Mouse (Mus musculus): ENCODE results near the gene Lhx5. TPM values are rescaled to one million over a fixed set of nuclear protein-coding genes. Genes with fewer than 3 reads are reported as not detected.

The Lhx5 gene
- polyA plus RNA-seq, 1 experiment from 2014 or later: 0.05 TPM

GRCm38 (mm10) chr5:120465860-120466259 is 34.4 kb downstream of the Lhx5 start:
- WGBS: 80% methylated on average over 6 of the region's 6 CpGs
- no peak for ATAC-seq (replicated peaks; ENCODE audit: low FRiP score)
- Histone ChIP-seq H3K4me1 (replicated peaks; ENCODE audit: control insufficient read depth, insufficient read depth, low read length) (no peaks in the 10 kb centered on the region), H3K4me2 (no peak overlapping the region), H3K27me3 (replicated peaks; ENCODE audit: control insufficient read depth, insufficient read depth, low read length) (peaks cover 10% of the 10 kb centered on the region), H3K9ac (ENCODE audit: low read depth, low read length) (no peak overlapping the region), H3K27ac (ENCODE audit: low read depth, low read length) (no peak overlapping the region), H3K36me3 (ENCODE audit: control insufficient read depth, insufficient read depth, low read length) (no peaks in the 10 kb centered on the region), H3K9me3 (ENCODE audit: control insufficient read depth, low read length) (peaks cover 3% of the 10 kb centered on the region), H3K4me3 (ENCODE audit: low read depth, low read length) (no peak overlapping the region)
- DNase-seq (ENCODE audit: low spot score): no peak

DNA sequence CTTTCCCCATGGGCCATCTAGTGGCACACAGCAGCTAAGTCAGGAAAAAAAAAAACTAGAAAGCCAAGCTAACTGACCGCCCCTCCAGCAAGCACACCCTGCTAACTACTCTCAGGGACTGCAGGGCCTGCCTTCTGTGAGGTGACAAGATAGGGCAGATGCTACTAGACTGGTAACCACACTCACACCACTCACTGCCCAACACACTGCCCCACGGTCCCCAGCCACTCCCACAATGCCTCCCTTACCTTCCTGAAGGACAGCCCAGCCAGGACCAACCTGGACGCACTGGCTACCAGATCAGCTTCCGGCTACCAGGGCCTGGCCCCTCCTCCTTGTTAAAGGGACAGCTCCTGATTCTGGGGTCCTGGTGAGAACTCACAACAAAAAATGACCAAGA is 35.5 kb downstream of the Lhx5 start:
- Histone ChIP-seq H3K27me3 (replicated peaks; ENCODE audit: control insufficient read depth, insufficient read depth, low read length) (peaks cover 7% of the 10 kb centered on the region), H3K9ac (ENCODE audit: low read depth, low read length) (no peak overlapping the region), H3K27ac (ENCODE audit: low read depth, low read length) (no peak overlapping the region), H3K4me1 (replicated peaks; ENCODE audit: control insufficient read depth, insufficient read depth, low read length) (no peaks in the 10 kb centered on the region), H3K9me3 (ENCODE audit: control insufficient read depth, low read length) (peaks cover 3% of the 10 kb centered on the region), H3K4me2 (0 out of 2 replicates have a peak overlapping the region, but pooled peaks have one; percentile 15), H3K36me3 (ENCODE audit: control insufficient read depth, insufficient read depth, low read length) (no peaks in the 10 kb centered on the region), H3K4me3 (ENCODE audit: low read depth, low read length) (no peak overlapping the region)
- DNase-seq (ENCODE audit: low spot score) (no peak), ATAC-seq (replicated peaks; ENCODE audit: low FRiP score) (no peak; the same call in 1 of the 2 replicates)
- 16% methylated on average over 4 of the region's 4 CpGs for WGBS

DNA sequence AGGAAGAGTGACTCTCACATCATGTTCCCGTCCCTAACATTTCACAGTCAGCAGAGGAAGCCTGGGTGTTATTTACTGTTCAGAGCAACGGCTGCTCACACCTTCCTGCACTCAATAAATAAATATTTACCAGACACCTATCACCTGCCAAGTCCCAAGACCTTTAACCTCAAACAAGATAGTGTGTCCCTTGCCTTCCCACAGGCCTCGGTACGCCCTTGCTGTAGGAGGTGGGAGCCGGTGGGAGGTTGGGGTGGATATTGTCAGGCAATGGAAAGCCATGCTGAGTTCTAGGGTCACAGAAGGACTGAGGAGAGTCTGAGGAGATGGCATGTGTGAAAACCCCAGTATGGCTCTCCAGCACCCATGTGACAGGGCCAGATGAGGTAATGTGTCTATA is 36.8 kb downstream of the Lhx5 start:
- Histone ChIP-seq H3K4me3 (ENCODE audit: low read depth, low read length) (no peak overlapping the region), H3K9ac (ENCODE audit: low read depth, low read length) (no peak overlapping the region), H3K4me2 (no peak overlapping the region), H3K36me3 (ENCODE audit: control insufficient read depth, insufficient read depth, low read length) (no peaks in the 10 kb centered on the region), H3K4me1 (replicated peaks; ENCODE audit: control insufficient read depth, insufficient read depth, low read length) (no peaks in the 10 kb centered on the region), H3K27me3 (replicated peaks; ENCODE audit: control insufficient read depth, insufficient read depth, low read length) (peaks cover under 1% of the 10 kb centered on the region), H3K27ac (ENCODE audit: low read depth, low read length) (no peak overlapping the region), H3K9me3 (ENCODE audit: control insufficient read depth, low read length) (peaks cover 3% of the 10 kb centered on the region)
- ATAC-seq (replicated peaks; ENCODE audit: low FRiP score): no peak
- 65% methylated on average over 5 of the region's 5 CpGs for WGBS
- DNase-seq (ENCODE audit: low spot score): no peak

DNA sequence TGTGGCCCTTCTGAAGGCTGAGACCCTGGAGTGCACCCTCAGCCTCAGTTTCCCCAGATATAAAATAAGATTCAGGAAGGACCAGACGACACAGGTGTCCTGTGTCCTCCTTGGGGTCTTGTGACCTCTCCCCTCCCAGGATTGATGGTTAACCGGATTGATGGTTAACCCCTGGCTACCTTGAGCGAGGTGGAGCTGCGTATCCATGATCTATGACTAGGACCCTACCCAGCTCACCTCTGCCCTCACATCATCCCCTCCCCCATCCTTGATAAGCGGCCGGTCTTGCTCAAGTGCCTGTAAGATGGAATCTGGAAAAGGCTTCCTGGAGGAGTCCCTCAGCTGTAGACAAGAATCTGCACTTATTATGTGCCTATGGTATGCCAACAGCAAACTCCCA is 37.3 kb downstream of the Lhx5 start:
- H3K4me1 ChIP-seq (replicated peaks; ENCODE audit: control insufficient read depth, insufficient read depth, low read length): no peaks in the 10 kb centered on the region
- no peaks in the 10 kb centered on the region for H3K27me3 ChIP-seq (replicated peaks; ENCODE audit: control insufficient read depth, insufficient read depth, low read length)
- H3K9ac ChIP-seq (ENCODE audit: low read depth, low read length): no peak overlapping the region
- no peak overlapping the region for H3K4me2 ChIP-seq
- no peak for DNase-seq (ENCODE audit: low spot score)
- 71% methylated on average over 6 of the region's 6 CpGs for WGBS
- ATAC-seq (replicated peaks; ENCODE audit: low FRiP score): no peak
- H3K27ac ChIP-seq (ENCODE audit: low read depth, low read length): no peak overlapping the region
- no peaks in the 10 kb centered on the region for H3K36me3 ChIP-seq (ENCODE audit: control insufficient read depth, insufficient read depth, low read length)
- peaks cover 3% of the 10 kb centered on the region for H3K9me3 ChIP-seq (ENCODE audit: control insufficient read depth, low read length)
- H3K4me3 ChIP-seq (ENCODE audit: low read depth, low read length): no peak overlapping the region

- H3K4me1 ChIP-seq (replicated peaks; ENCODE audit: control insufficient read depth, insufficient read depth, low read length): no peaks in the 10 kb centered on the region
- no peaks in the 10 kb centered on the region for H3K36me3 ChIP-seq (ENCODE audit: control insufficient read depth, insufficient read depth, low read length)
- H3K27me3 ChIP-seq (replicated peaks; ENCODE audit: control insufficient read depth, insufficient read depth, low read length): peaks cover 10% of the 10 kb centered on the region; the same call in 1 of the 2 replicates
- H3K4me2 ChIP-seq: no peak overlapping the region
- no peak overlapping the region for H3K27ac ChIP-seq (ENCODE audit: low read depth, low read length)
- no peaks in the 10 kb centered on the region for H3K9me3 ChIP-seq (ENCODE audit: control insufficient read depth, low read length)
- ATAC-seq (replicated peaks; ENCODE audit: low FRiP score) (no peak), DNase-seq (ENCODE audit: low spot score) (no peak)
- H3K4me3 ChIP-seq (ENCODE audit: low read depth, low read length): no peak overlapping the region
- 46% methylated on average over 4 of the region's 4 CpGs for WGBS
- no peak overlapping the region for H3K9ac ChIP-seq (ENCODE audit: low read depth, low read length)
Measured at GRCm38 (mm10) chr5:120471538-120471937, 40.0 kb downstream of the Lhx5 start.

- Histone ChIP-seq H3K9ac (ENCODE audit: low read depth, low read length) (no peak within 1 kb of the TSS), H3K4me2 (no peak within 1 kb of the TSS), H3K27me3 (replicated peaks; ENCODE audit: control insufficient read depth, insufficient read depth, low read length) (peaks cover 17% of the 10 kb centered on the region; the same call in 1 of the 2 replicates), H3K4me1 (replicated peaks; ENCODE audit: control insufficient read depth, insufficient read depth, low read length) (no peaks in the 10 kb centered on the region), H3K27ac (ENCODE audit: low read depth, low read length) (no peak within 1 kb of the TSS), H3K4me3 (ENCODE audit: low read depth, low read length) (no peak within 1 kb of the TSS), H3K9me3 (ENCODE audit: control insufficient read depth, low read length) (no peaks in the 10 kb centered on the region), H3K36me3 (ENCODE audit: control insufficient read depth, insufficient read depth, low read length) (no peaks in the 10 kb centered on the region)
- 65% methylated on average over 8 of the region's 8 CpGs for whole genome bisulfite sequencing
- no peak for ATAC-seq (replicated peaks; ENCODE audit: low FRiP score)
- no peak for DNase-seq (ENCODE audit: low spot score)
Measured at GRCm38 (mm10) chr5:120472770-120473169, 41.3 kb downstream of the Lhx5 start, which contains the start of gene Sdsl. Sdsl (minus strand) TSS chr5:120472810.

GRCm38 (mm10) chr5:120473361-120473760 is 41.9 kb downstream of the Lhx5 start:
- no peak overlapping the region for H3K4me2 ChIP-seq
- no peak overlapping the region for H3K9ac ChIP-seq (ENCODE audit: low read depth, low read length)
- H3K9me3 ChIP-seq (ENCODE audit: control insufficient read depth, low read length): no peaks in the 10 kb centered on the region
- H3K36me3 ChIP-seq (ENCODE audit: control insufficient read depth, insufficient read depth, low read length): no peaks in the 10 kb centered on the region
- H3K4me1 ChIP-seq (replicated peaks; ENCODE audit: control insufficient read depth, insufficient read depth, low read length): no peaks in the 10 kb centered on the region
- DNase-seq (ENCODE audit: low spot score) (no peak), ATAC-seq (replicated peaks; ENCODE audit: low FRiP score) (no peak)
- WGBS: 87% methylated on average over 2 of the region's 2 CpGs
- peaks cover 17% of the 10 kb centered on the region; the same call in 1 of the 2 replicates for H3K27me3 ChIP-seq (replicated peaks; ENCODE audit: control insufficient read depth, insufficient read depth, low read length)
- no peak overlapping the region for H3K27ac ChIP-seq (ENCODE audit: low read depth, low read length)
- no peak overlapping the region for H3K4me3 ChIP-seq (ENCODE audit: low read depth, low read length)

- Histone ChIP-seq H3K4me2 (peak overlapping the region; percentile 17; the same call in 1 of the 2 replicates), H3K9ac (ENCODE audit: low read depth, low read length) (no peak overlapping the region), H3K27me3 (replicated peaks; ENCODE audit: control insufficient read depth, insufficient read depth, low read length) (peaks cover 20% of the 10 kb centered on the region), H3K27ac (ENCODE audit: low read depth, low read length) (no peak overlapping the region), H3K4me1 (replicated peaks; ENCODE audit: control insufficient read depth, insufficient read depth, low read length) (no peaks in the 10 kb centered on the region), H3K4me3 (ENCODE audit: low read depth, low read length) (no peak overlapping the region), H3K9me3 (ENCODE audit: control insufficient read depth, low read length) (no peaks in the 10 kb centered on the region), H3K36me3 (ENCODE audit: control insufficient read depth, insufficient read depth, low read length) (no peaks in the 10 kb centered on the region)
- ATAC-seq (replicated peaks; ENCODE audit: low FRiP score): no peak
- WGBS: 50% methylated on average over 8 of the region's 8 CpGs
- DNase-seq (ENCODE audit: low spot score): no peak
Measured at GRCm38 (mm10) chr5:120475861-120476260, 44.4 kb downstream of the Lhx5 start.

DNA sequence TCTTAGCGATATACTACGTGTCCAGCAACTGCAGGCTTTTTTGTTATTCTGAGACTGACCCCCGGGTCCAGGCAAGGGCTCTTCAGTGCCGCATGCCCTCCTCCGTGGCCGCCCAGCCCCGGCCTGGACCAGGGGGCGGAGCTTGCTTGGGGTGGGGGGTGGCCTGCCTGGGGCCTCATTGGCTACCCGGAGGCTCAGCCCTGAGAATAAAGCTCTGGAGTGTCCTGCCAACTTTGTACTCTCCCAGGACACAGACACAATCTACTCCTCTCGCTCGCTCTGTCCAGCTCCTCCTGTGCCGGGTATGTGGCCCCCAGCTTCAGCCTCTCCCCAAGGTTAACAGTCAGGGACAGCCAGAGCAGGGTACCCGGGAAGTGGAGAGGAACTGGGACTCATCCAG is 44.8 kb downstream of the Lhx5 start, which contains the start of gene Sds:
TSS of gene Sds (plus strand) at position 231 of the 400 bp plus-strand sequence.
- no peak within 1 kb of the TSS for H3K9ac ChIP-seq (ENCODE audit: low read depth, low read length)
- no peak within 1 kb of the TSS for H3K27ac ChIP-seq (ENCODE audit: low read depth, low read length)
- peak within 1 kb of the TSS; percentile 17; the same call in 1 of the 2 replicates for H3K4me2 ChIP-seq
- H3K36me3 ChIP-seq (ENCODE audit: control insufficient read depth, insufficient read depth, low read length): no peaks in the 10 kb centered on the region
- WGBS: 23% methylated on average over 13 of the region's 13 CpGs
- no peaks in the 10 kb centered on the region for H3K4me1 ChIP-seq (replicated peaks; ENCODE audit: control insufficient read depth, insufficient read depth, low read length)
- H3K9me3 ChIP-seq (ENCODE audit: control insufficient read depth, low read length): no peaks in the 10 kb centered on the region
- H3K27me3 ChIP-seq (replicated peaks; ENCODE audit: control insufficient read depth, insufficient read depth, low read length): peaks cover 20% of the 10 kb centered on the region
- ATAC-seq (replicated peaks; ENCODE audit: low FRiP score) (no peak), DNase-seq (ENCODE audit: low spot score) (no peak)
- H3K4me3 ChIP-seq (ENCODE audit: low read depth, low read length): no peak within 1 kb of the TSS
